Mouse (Mus musculus) cortical plate, adult 2 months (tissue): ENCODE data around the gene Sphk1.

Experiments
- CTCF ChIP-seq: fragments of 200-500 bp; IDR thresholded peaks from 2 replicates; pipeline ENCODE4 v1.5.1; 2011; ENCODE audit warnings: mild to moderate bottlenecking, control low read depth, low read length; ENCODE audit not compliant: insufficient read depth; ENCODE audit errors: extremely low read depth
- POLR2A ChIP-seq: fragments of 200-500 bp; IDR thresholded peaks from 2 replicates; pipeline ENCODE4 v1.6.1; 2011; ENCODE audit warnings: mild to moderate bottlenecking, low read length, control low read depth; ENCODE audit not compliant: insufficient read depth; ENCODE audit errors: extremely low read depth

GRCm38 (mm10) chr11:116511301-116511868 is 19.3 kb upstream of the Sphk1 start:
- TF ChIP-seq CTCF (no peak), POLR2A (no peak)
